Mouse (Mus musculus) ES-Bruce4 (cell line): Measurements from ENCODE around the gene Dkk3. TPM values are rescaled to one million over a fixed set of nuclear protein-coding genes. Genes with fewer than 3 reads are reported as not detected.

Experiments
- H3K27ac ChIP-seq: 2 replicates; pipeline ENCODE4 v1.5.1; 2012; ENCODE audit warnings: low read length, inconsistent platforms; ENCODE audit not compliant: insufficient read depth
- H3K27me3 ChIP-seq: 2 replicates; pipeline ENCODE4 v1.6.1; 2012; ENCODE audit warnings: mild to moderate bottlenecking, low read length, inconsistent platforms; ENCODE audit not compliant: control insufficient read depth, poor library complexity, insufficient read depth, severe bottlenecking
- H3K36me3 ChIP-seq: 2 replicates; pipeline ENCODE4 v1.6.1; 2012; ENCODE audit warnings: inconsistent platforms, mild to moderate bottlenecking, low read length, moderate library complexity; ENCODE audit not compliant: control insufficient read depth, poor library complexity, insufficient read depth, severe bottlenecking
- H3K4me1 ChIP-seq: one replicate; pipeline ENCODE4 v1.8.1; 2011; ENCODE audit warnings: low read length; ENCODE audit not compliant: control insufficient read depth, insufficient read depth
- H3K4me3 ChIP-seq: 2 replicates; pipeline ENCODE4 v1.5.1; 2011; ENCODE audit warnings: low read depth, mild to moderate bottlenecking, low read length
- H3K9ac ChIP-seq: 2 replicates; pipeline ENCODE4 v1.6.1; 2012; ENCODE audit warnings: low read depth, mild to moderate bottlenecking, inconsistent platforms; ENCODE audit not compliant: poor library complexity, severe bottlenecking
- H3K9me3 ChIP-seq: replicated peaks from 2 replicates; pipeline ENCODE4 v1.6.1; 2012; ENCODE audit warnings: mild to moderate bottlenecking, low read length, inconsistent platforms; ENCODE audit not compliant: control insufficient read depth, poor library complexity, insufficient read depth, severe bottlenecking
- CTCF ChIP-seq: IDR thresholded peaks from one replicate; pipeline ENCODE4 v1.8.1; 2011; ENCODE audit warnings: low read depth, low read length
- EP300 ChIP-seq: IDR thresholded peaks from 2 replicates; pipeline ENCODE4 v1.6.1; 2011; ENCODE audit warnings: low read depth, low read length; ENCODE audit not compliant: insufficient read depth
- POLR2A ChIP-seq: IDR thresholded peaks from one replicate; pipeline ENCODE4 v1.8.1; 2011; ENCODE audit warnings: low read length; ENCODE audit not compliant: insufficient read depth
- polyA plus RNA-seq: library from polyadenylated mRNA; stranded (reverse); fragments of >200 nt; gene quantifications from 2 replicates; pipeline ENCODE4 v1.2.4, GENCODE M21; 2011; ENCODE audit warnings: low read depth; ENCODE audit not compliant: missing spikeins, insufficient read depth, insufficient read length

Dkk3 gene
- polyA plus RNA-seq, 1 experiment: 4.6 TPM

DNA sequence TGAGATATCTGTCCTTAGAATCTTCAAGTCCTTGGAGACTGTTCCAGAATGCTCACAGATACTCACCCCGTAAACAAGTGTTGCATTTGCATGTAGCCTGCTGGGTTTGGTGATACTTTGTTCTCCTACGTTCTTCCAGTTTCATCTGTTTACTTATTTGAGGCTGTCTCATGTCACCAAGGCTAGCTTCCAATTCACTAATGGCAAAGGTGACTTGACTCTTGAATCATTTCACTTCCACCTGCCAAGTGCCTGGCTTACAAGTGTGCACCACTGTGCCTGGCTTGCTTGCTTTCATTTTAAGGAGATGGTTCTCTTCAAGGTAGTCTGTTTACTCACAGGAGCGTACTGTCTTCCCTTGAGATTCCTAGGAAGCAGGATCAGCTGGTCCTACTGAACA is 5.6 kb upstream of the Dkk3 start:
- no peak overlapping the region for H3K4me3 ChIP-seq
- no peaks in the 10 kb centered on the region for H3K4me1 ChIP-seq
- H3K27ac ChIP-seq: no peak overlapping the region
- no peak for TF ChIP-seq EP300
- no peak for TF ChIP-seq CTCF
- no peak for TF ChIP-seq POLR2A
- H3K36me3 ChIP-seq: no peaks in the 10 kb centered on the region
- no peaks in the 10 kb centered on the region for H3K27me3 ChIP-seq
- H3K9ac ChIP-seq: no peak overlapping the region
- no peaks in the 10 kb centered on the region for H3K9me3 ChIP-seq

DNA sequence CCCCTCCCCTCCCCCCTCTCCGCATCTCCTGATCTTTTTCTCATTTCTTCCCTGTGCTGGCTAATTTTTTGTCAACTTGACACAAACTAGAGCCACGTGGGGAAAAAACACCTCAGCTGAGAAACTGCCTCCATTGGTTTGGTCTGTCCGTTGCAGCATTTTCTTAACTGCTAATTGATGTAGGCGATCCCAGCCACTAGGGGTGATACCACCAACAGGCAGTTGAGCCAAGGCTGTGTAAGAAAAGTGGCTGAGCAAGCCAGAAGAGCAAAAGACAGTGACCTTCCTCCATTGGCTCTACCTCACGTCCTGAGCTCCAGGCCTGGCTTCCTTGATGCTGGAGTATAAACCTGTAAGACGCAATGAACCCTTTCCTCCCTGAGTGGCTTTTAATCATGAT is 978 bp upstream of the Dkk3 start:
- no peak overlapping the region for H3K4me3 ChIP-seq
- no peak overlapping the region for H3K9ac ChIP-seq
- TF ChIP-seq POLR2A (no peak), EP300 (no peak), CTCF (no peak)
- no peak overlapping the region for H3K27ac ChIP-seq
- H3K36me3 ChIP-seq: no peaks in the 10 kb centered on the region
- H3K27me3 ChIP-seq: no peaks in the 10 kb centered on the region
- H3K9me3 ChIP-seq: no peaks in the 10 kb centered on the region
- no peaks in the 10 kb centered on the region for H3K4me1 ChIP-seq

DNA sequence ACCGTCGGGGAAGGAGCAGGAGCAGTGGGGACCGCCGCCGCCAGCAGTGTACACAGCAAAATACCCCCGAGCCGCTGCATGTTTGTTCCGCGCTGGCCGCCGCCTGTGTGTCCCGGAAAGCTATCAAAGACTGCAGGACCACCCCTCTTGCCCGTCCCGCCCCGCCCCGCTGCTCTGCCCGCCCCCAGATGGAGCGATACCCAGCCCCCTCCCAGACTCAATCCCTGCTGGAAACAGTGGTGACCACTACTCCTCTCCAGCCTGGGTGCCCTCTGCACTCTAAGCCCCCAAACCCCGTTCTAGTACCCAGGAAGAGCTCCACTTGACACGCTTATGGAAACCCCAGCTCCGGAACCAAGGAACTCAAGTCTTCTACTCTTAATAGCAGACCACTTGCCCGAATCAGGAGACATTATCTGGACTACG is 528 bp downstream of the Dkk3 start:
- H3K4me1 ChIP-seq: no peaks in the 10 kb centered on the region

DNA sequence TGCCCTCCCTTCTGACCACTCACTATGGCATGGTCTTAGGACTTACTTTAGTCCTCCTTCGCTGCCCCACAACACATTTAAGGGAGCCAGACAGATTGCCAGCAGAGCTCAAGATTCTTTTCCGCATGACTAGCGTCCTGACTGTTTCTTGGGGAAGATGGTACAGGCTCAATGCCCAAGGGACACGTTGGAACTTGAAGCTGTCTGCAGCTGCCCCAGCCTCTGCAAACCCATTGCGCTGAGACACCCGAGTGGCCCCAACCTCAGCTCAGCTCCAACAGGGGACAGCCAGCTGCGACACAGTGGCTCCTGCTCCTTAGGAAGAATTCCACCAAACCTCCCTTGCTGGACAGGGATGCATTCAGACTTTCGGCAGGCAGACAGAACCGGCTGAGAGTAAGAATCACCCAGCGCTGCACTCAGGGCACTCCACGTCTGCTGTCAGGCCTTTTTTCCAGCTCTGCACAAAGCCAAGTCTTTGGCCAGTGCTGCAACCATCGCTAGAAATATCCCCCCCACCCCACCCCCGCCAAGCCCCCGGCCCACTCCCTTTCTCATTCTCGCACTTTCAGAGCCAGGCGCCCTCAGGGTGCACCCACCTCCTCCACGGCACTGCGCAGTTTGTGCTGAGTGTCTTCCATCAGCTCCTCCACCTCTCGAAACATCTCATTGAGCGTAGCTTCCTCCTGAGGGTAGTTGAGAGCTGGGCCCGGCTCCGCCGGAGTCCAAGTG is 1.1 kb downstream of the Dkk3 start:
- no peaks in the 10 kb centered on the region for H3K9me3 ChIP-seq
- peak overlapping the region; percentile 55 for H3K9ac ChIP-seq
- H3K4me1 ChIP-seq: no peaks in the 10 kb centered on the region
- no peaks in the 10 kb centered on the region for H3K36me3 ChIP-seq
- no peak for TF ChIP-seq EP300
- peak overlapping the region; percentile 73 for H3K4me3 ChIP-seq
- no peaks in the 10 kb centered on the region for H3K27me3 ChIP-seq
- H3K27ac ChIP-seq: no peak overlapping the region

More for the DNA sequence above, 528 bp downstream of the Dkk3 start:
- Histone ChIP-seq H3K36me3 (no peaks in the 10 kb centered on the region), H3K27me3 (no peaks in the 10 kb centered on the region), H3K9me3 (no peaks in the 10 kb centered on the region), H3K9ac (peak overlapping the region; percentile 55), H3K4me3 (peak overlapping the region; percentile 73), H3K27ac (no peak overlapping the region)
- TF ChIP-seq EP300: no peak
- TF ChIP-seq POLR2A: no peak
- no peak for TF ChIP-seq CTCF

DNA sequence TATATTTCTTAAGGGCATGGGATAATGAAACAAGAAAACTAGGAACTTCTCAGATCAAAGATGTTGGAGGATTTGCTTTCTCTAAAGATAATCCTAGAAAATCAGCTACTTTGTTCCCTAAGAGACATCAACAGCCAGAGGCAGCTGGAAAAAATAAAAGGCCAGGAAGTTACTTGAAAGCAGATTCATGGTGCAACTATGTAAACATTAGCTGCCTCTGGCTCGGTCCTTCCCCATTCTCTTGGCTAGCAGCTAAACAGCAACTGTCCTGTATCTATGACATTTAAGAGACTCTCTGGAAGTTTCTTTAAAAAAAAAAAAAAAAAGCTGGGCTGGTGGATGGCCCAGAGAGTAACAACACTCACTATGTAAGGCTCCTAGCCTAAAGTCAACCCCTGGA is 3.7 kb downstream of the Dkk3 start:
- H3K36me3 ChIP-seq: no peaks in the 10 kb centered on the region
- no peak overlapping the region for H3K27ac ChIP-seq
- H3K4me1 ChIP-seq: no peaks in the 10 kb centered on the region

DNA sequence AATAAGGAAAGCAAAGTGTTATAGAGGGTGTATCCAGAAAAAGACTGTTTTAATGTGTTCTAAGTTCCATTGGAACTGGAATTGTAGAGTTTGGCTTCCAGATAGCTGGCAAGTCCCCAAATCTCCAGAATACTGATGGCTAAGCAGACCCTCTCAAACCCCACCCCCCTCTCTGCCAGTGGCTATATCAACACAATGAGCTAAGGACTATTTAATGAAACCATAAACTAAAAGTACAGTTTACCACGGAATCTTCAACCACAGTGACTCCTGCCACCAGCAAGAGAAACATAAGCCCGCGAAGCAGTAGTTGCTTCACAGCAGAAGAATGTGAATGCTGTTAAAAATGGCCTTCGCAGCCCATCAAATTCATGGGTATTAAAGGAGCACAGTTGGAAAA is 4.4 kb downstream of the Dkk3 start:
- Histone ChIP-seq H3K27me3 (no peaks in the 10 kb centered on the region), H3K36me3 (no peaks in the 10 kb centered on the region), H3K27ac (no peak overlapping the region), H3K9ac (no peak overlapping the region), H3K4me3 (no peak overlapping the region), H3K9me3 (no peaks in the 10 kb centered on the region), H3K4me1 (no peaks in the 10 kb centered on the region)
- TF ChIP-seq POLR2A (no peak), CTCF (no peak), EP300 (no peak)

More for the DNA sequence above, 3.7 kb downstream of the Dkk3 start:
- no peaks in the 10 kb centered on the region for H3K27me3 ChIP-seq
- TF ChIP-seq CTCF (no peak), EP300 (no peak), POLR2A (no peak)
- no peak overlapping the region for H3K4me3 ChIP-seq
- H3K9ac ChIP-seq: no peak overlapping the region
- no peaks in the 10 kb centered on the region for H3K9me3 ChIP-seq
